18 mouse cellular contexts compared by ENCODE assay signal in the genomic region with DNA sequence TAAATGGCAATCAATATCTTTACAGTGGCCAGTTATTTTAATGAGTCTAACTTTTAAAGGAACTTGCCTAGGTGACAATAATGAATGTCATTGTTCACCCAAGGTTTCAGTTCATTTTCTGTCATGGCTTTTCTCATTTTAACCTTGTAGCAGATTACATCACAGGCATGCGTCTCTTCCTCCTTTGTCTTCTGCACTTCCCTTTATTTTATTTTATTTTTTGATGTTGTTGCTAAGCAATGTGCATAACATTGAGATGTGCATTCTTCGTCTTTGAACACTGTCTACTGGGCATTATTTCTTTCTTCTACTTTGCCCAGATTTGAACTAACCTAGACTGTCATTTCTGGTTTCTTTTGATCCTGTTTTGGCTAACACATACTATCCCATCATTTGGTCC.
A peak's percentile ranks its signal among the peaks of the same experiment; 100 is the strongest.
DNase-seq lines count a peak whose midpoint lies in the region; ATAC-seq and TF ChIP-seq lines count a peak whose summit lies in the region.
"Had no signal": no experiment of that assay in that cellular context is flagged by ENCODE, and none has a peak within 500 bp of the region (broad histone marks: within the 10 kb centered on the region; RNA-seq: fewer than 3 reads in every experiment).

No protein-coding gene starts in this region.

- whole genome bisulfite sequencing in lung, adult 2 months, result 61% methylated on average over 2 of the region's 2 CpGs

- no peaks in the 10 kb centered on the region for H3K4me1 ChIP-seq in lung, adult 2 months (ENCODE audit: control insufficient read depth, insufficient read depth, low read length)
- peaks cover 0 to 13% of the 10 kb centered on the region in 2 experiments; a peak in 2 of 4 replicates for H3K4me1 ChIP-seq in CH12.LX (ENCODE audit: control insufficient read depth in 1 of 2, insufficient read depth in 2 of 2)
- H3K4me1 ChIP-seq: intestine, embryonic 15.5 days; neural tube, embryonic 15.5 days had no signal

- no peak overlapping the region for H3K9ac ChIP-seq in CH12.LX (ENCODE audit: insufficient read depth, low read depth)
- H3K9ac ChIP-seq: forebrain, postnatal 0 days; heart, embryonic 13.5 days; intestine, embryonic 15.5 days; lung, embryonic 14.5 days; neural tube, embryonic 15.5 days had no signal

- no peak overlapping the region for H3K27ac ChIP-seq in CH12.LX (ENCODE audit: insufficient read depth, low read depth)
- H3K27ac ChIP-seq: embryonic facial prominence, embryonic 10.5 days; heart, embryonic 13.5 days; intestine, embryonic 15.5 days; kidney, postnatal 0 days; midbrain, embryonic 10.5 days; neural tube, embryonic 15.5 days had no signal

- TF ChIP-seq CTCF in lung, adult 2 months (IDR thresholded peaks at IDR 0.05; ENCODE audit: insufficient read depth, low read length), result no peak
- no peak for TF ChIP-seq CTCF in CH12.LX (conservative IDR thresholded peaks at IDR 0.05 in 1 of 2, IDR thresholded peaks at IDR 0.05 in 1 of 2; ENCODE audit: low read depth in 2 of 2, low read length in 2 of 2)

- TF ChIP-seq RAD21 in CH12.LX (IDR thresholded peaks at IDR 0.05; ENCODE audit: low read depth, low read length), result no peak

- peak; percentile 94 for ATAC-seq in granulocyte monocyte progenitor cell, adult 5-6 weeks (replicated peaks; ENCODE audit: poor library complexity, severe bottlenecking)
- ATAC-seq: forebrain, postnatal 0 days; intestine, embryonic 15.5 days had no signal

- no peak overlapping the region for H3K4me3 ChIP-seq in lung, adult 2 months (replicated peaks; ENCODE audit: extremely low read depth, low read depth, low read length)
- H3K4me3 ChIP-seq in CH12.LX (replicated peaks in 1 of 3; ENCODE audit: low read depth in 2 of 3, low read length in 2 of 3, poor library complexity in 1 of 3), result no peak overlapping the region
- H3K4me3 ChIP-seq: embryonic facial prominence, embryonic 10.5 days; erythroblast, embryonic 14.5 days; heart, embryonic 13.5 days; intestine, embryonic 15.5 days; midbrain, embryonic 10.5 days; neural tube, embryonic 15.5 days had no signal

- TF ChIP-seq POLR2A in lung, adult 2 months (IDR thresholded peaks at IDR 0.05; ENCODE audit: borderline replicate concordance, extremely low read depth, low read depth, low read length), result no peak
- no peak for TF ChIP-seq POLR2A in CH12.LX (IDR thresholded peaks at IDR 0.05; ENCODE audit: low read depth, low read length)

- peaks cover 2% of the 10 kb centered on the region for H3K9me3 ChIP-seq in CH12.LX (replicated peaks; ENCODE audit: low read length)
- H3K9me3 ChIP-seq: embryonic facial prominence, embryonic 10.5 days; intestine, embryonic 15.5 days; midbrain, embryonic 10.5 days; neural tube, embryonic 15.5 days had no signal

- peaks cover 0 to 11% of the 10 kb centered on the region in 2 experiments for H3K36me3 ChIP-seq in CH12.LX (replicated peaks in 1 of 2; ENCODE audit: control insufficient read depth in 1 of 2, insufficient read depth in 1 of 2, low read length in 1 of 2)
- H3K36me3 ChIP-seq in splenic B cell, adult 2 months (ENCODE audit: control insufficient read depth, insufficient read depth, low read length, poor library complexity, severe bottlenecking), result no peaks in the 10 kb centered on the region
- H3K36me3 ChIP-seq: embryonic facial prominence, embryonic 10.5 days; heart, embryonic 13.5 days; intestine, embryonic 15.5 days; neural tube, embryonic 15.5 days had no signal

- H3K79me2 ChIP-seq in CH12.LX (replicated peaks; ENCODE audit: control insufficient read depth, extremely low read depth, insufficient read depth, poor library complexity, severe bottlenecking), result no peaks in the 10 kb centered on the region

- in situ Hi-C loops in CH12.LX (cut with MboI; ENCODE audit: low pct_ligation_motif_present, low pct_unique_long_range_greater_than_20kb, low sequenced_read_pairs), result no loop called here

- H3K4me2 ChIP-seq in CH12.LX (ENCODE audit: insufficient read depth, low read depth, poor library complexity, severe bottlenecking), result no peak overlapping the region
- H3K4me2 ChIP-seq: heart, embryonic 13.5 days; intestine, embryonic 15.5 days; lung, embryonic 14.5 days; neural tube, embryonic 15.5 days had no signal

- dilution Hi-C loops in CH12.LX (cut with MboI; ENCODE audit: extremely low pct_ligation_motif_present, extremely low pct_unique_long_range_greater_than_20kb, low sequenced_read_pairs), result no loop called here

- no peaks in the 10 kb centered on the region for H3K27me3 ChIP-seq in CH12.LX (replicated peaks)
- no peaks in the 10 kb centered on the region for H3K27me3 ChIP-seq in splenic B cell, adult 2 months (ENCODE audit: control insufficient read depth, insufficient read depth, low read length, poor library complexity, severe bottlenecking)
- H3K27me3 ChIP-seq: heart, embryonic 13.5 days; intestine, embryonic 15.5 days; neural tube, embryonic 15.5 days had no signal

- TF ChIP-seq EP300 in CH12.LX (IDR thresholded peaks at IDR 0.05; ENCODE audit: low read length), result 0 out of 2 replicates have a peak, but pooled peaks have one; percentile 49

- DNase-seq in lung, postnatal 36 days, result peak; percentile 44
- DNase-seq in lung, adult 2 months, result no peak
- DNase-seq in CH12.LX (ENCODE audit: extremely low read depth), result peak; percentile 26
- DNase-seq in splenic B cell, adult 2 months (ENCODE audit: low read depth, low spot score), result peak; percentile 87
- no peak for DNase-seq in cerebellum, adult 11 months
- no peak for DNase-seq in ovary, adult 18-20 months (ENCODE audit: low spot score)
- DNase-seq: adrenal gland, postnatal 10 days; cerebellum, adult 9-10 months; forebrain, postnatal 0 days; lung, embryonic 14.5 days had no signal

TF ChIP-seq in CH12.LX, 34 proteins besides CTCF, POLR2A, EP300 and RAD21:
- TF ChIP-seq BHLHE40 (IDR thresholded peaks at IDR 0.05; ENCODE audit: low read depth, low read length) (0 out of 2 replicates have a peak, but pooled peaks have one; percentile 6), ELF1 (IDR thresholded peaks at IDR 0.05; ENCODE audit: low read depth, low read length) (0 out of 2 replicates have a peak, but pooled peaks have one; percentile 17), IRF4 (IDR thresholded peaks at IDR 0.05; ENCODE audit: low read depth, low read length) (no peak), ZNF384 (IDR thresholded peaks at IDR 0.05; ENCODE audit: low read depth, low read length) (no peak), MXI1 (IDR thresholded peaks at IDR 0.05; ENCODE audit: low read depth, low read length) (no peak), ETS1 (conservative IDR thresholded peaks at IDR 0.05; ENCODE audit: low read depth, low read length) (no peak), CHD1 (IDR thresholded peaks at IDR 0.05; ENCODE audit: low read depth, low read length) (no peak), NRF1 (IDR thresholded peaks at IDR 0.05; ENCODE audit: low read depth, low read length) (no peak)

Comparison
In these comparisons a context has a peak if more than half of its experiments do, and no peak if none do; other contexts are left out.
1. DNase-seq: peak in lung, postnatal 36 days (single experiment), CH12.LX (single experiment) and splenic B cell, adult 2 months (single experiment); none in lung, adult 2 months (single experiment), cerebellum, adult 11 months (single experiment) and ovary, adult 18-20 months (single experiment).